Comparison of ENCODE assay signal across 10 mouse cellular contexts in the genomic region with DNA sequence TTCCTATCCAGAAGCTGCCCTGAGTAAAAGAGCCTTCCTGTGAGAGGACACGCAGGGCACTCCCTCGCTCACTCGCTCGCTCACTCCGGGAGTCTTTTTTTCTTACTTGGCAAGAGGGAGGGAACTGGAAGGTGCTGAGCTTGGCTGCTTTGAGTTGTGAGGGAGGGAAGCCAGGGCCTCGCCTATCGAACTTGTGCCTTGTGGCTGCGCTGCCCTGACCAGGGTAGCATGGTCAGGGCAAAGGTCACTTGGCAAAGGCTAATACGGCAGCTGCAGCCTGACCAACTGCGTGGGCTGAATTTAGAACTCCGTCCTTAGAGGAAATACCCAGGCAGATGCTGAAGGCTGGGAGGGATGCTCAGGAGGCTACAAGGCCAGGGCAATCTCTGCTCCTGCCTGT. TPM values are rescaled to one million over a fixed set of nuclear protein-coding genes. Genes with fewer than 3 reads are reported as not detected.
DNase-seq lines count a peak whose midpoint lies in the region; ATAC-seq lines count a peak whose summit lies in the region.
"Had no signal": no experiment of that assay in that cellular context is flagged by ENCODE, and none has a peak within 500 bp of the region (broad histone marks: within the 10 kb centered on the region; RNA-seq: fewer than 3 reads in every experiment).

No protein-coding gene starts in this region.

- no peak overlapping the region for H3K4me3 ChIP-seq in heart, embryonic 14.5 days (ENCODE audit: control insufficient read depth in 1 of 2, insufficient read depth in 1 of 2, low read depth in 1 of 2, low read length in 2 of 2)
- H3K4me3 ChIP-seq in midbrain, embryonic 15.5 days, result no peak overlapping the region

- H3K4me2 ChIP-seq in heart, embryonic 14.5 days (ENCODE audit: low read length), result peak overlapping the region; percentile 53; the same call in 1 of the 2 replicates
- H3K4me2 ChIP-seq in midbrain, embryonic 15.5 days, result no peak overlapping the region

- peak overlapping the region; percentile 90 to 99 for H3K27ac ChIP-seq in heart, embryonic 14.5 days (replicated peaks in 1 of 2; ENCODE audit: control insufficient read depth in 1 of 2, insufficient read depth in 1 of 2, low read depth in 2 of 2, low read length in 2 of 2)
- H3K27ac ChIP-seq in midbrain, embryonic 15.5 days, result no peak overlapping the region

- H3K4me1 ChIP-seq in heart, embryonic 14.5 days (ENCODE audit: control insufficient read depth in 2 of 2, insufficient read depth in 2 of 2, low read length in 2 of 2), result peaks cover 45 to 74% of the 10 kb centered on the region in 2 experiments
- H3K4me1 ChIP-seq in midbrain, embryonic 15.5 days, result peaks cover 37% of the 10 kb centered on the region

- H3K27me3 ChIP-seq in heart, embryonic 14.5 days (ENCODE audit: control insufficient read depth, insufficient read depth, low read length), result no peaks in the 10 kb centered on the region
- H3K27me3 ChIP-seq in midbrain, embryonic 15.5 days (replicated peaks), result no peaks in the 10 kb centered on the region

- no peaks in the 10 kb centered on the region for H3K9me3 ChIP-seq in heart, embryonic 14.5 days (ENCODE audit: control insufficient read depth, low read length)
- no peaks in the 10 kb centered on the region for H3K9me3 ChIP-seq in midbrain, embryonic 15.5 days

- no peak for DNase-seq in frontal cortex, postnatal 10 days (ENCODE audit: low spot score in 2 of 2)
- peak; percentile 53 for DNase-seq in brain, adult 2 months (ENCODE audit: low read depth, low spot score)
- peak; percentile 50 to 74 for DNase-seq in kidney, postnatal 4 days
- peak; percentile 72 for DNase-seq in ovary, postnatal 36 days (ENCODE audit: low spot score)

- ATAC-seq in frontal cortex, adult (ENCODE audit: low TSS enrichment), result peak; percentile 62
- no peak for ATAC-seq in heart, embryonic 14.5 days (ENCODE audit: insufficient number of reproducible peaks, insufficient read depth, low FRiP score, low read depth)
- no peak for ATAC-seq in granulocyte monocyte progenitor cell, adult 5-6 weeks (replicated peaks; ENCODE audit: poor library complexity, severe bottlenecking)
- no peak for ATAC-seq in midbrain, embryonic 15.5 days (replicated peaks)

- H3K9ac ChIP-seq in heart, embryonic 14.5 days (ENCODE audit: low read length), result peak overlapping the region; percentile 4; the same call in 1 of the 2 replicates
- H3K9ac ChIP-seq in midbrain, embryonic 15.5 days, result no peak overlapping the region

- 30% methylated on average over 11 of the region's 11 CpGs for WGBS in heart, embryonic 14.5 days
- WGBS in midbrain, embryonic 15.5 days, result 49% methylated on average over 11 of the region's 11 CpGs

- H3K36me3 ChIP-seq in heart, embryonic 14.5 days (ENCODE audit: control insufficient read depth, insufficient read depth, low read length), result 0 out of 2 replicates have a peak, but pooled peaks cover 4% of the 10 kb centered on the region
- no peaks in the 10 kb centered on the region for H3K36me3 ChIP-seq in midbrain, embryonic 15.5 days (replicated peaks)

RNA-seq across cellular contexts. Expression of a gene that starts 21.1 kb away (rescaled TPM):
- 20.3 and 21.1 TPM in 2 replicates for polyA plus RNA-seq in heart, embryonic 14.5 days (2014; fragmentation: Nextera tagmentation; extraction: Ambion mirVana)
- total RNA-seq in granulocyte monocyte progenitor cell, adult 5-6 weeks (2014; fragmentation: Nextera tagmentation), result 1.9 TPM in 1 of 2 replicates, not detected in the other
- total RNA-seq in granulocyte monocyte progenitor cell, adult 5-6 weeks (2017), result not detected in 2 replicates
- polyA plus RNA-seq in midbrain, embryonic 15.5 days (2015; fragmentation: Nextera tagmentation; extraction: Ambion mirVana), result 13.7 and 15.3 TPM in 2 replicates
- total RNA-seq: CH12.LX had no signal

RNA-seq across cellular contexts. Expression of a gene that starts 37.1 kb away (rescaled TPM):
- polyA plus RNA-seq in heart, embryonic 14.5 days (2014; fragmentation: Nextera tagmentation; extraction: Ambion mirVana), result 5.3 and 5.7 TPM in 2 replicates
- total RNA-seq in granulocyte monocyte progenitor cell, adult 5-6 weeks (2014; fragmentation: Nextera tagmentation), result not detected in 2 replicates
- not detected in 2 replicates for total RNA-seq in granulocyte monocyte progenitor cell, adult 5-6 weeks (2017)
- polyA plus RNA-seq in midbrain, embryonic 15.5 days (2015; fragmentation: Nextera tagmentation; extraction: Ambion mirVana), result 4.1 and 4.2 TPM in 2 replicates
- total RNA-seq: CH12.LX had no signal

RNA-seq across cellular contexts. Expression of a gene that starts 51.6 kb away (rescaled TPM):
- polyA plus RNA-seq in heart, embryonic 14.5 days (2014; fragmentation: Nextera tagmentation; extraction: Ambion mirVana), result not detected in 2 replicates
- not detected in 2 replicates for total RNA-seq in granulocyte monocyte progenitor cell, adult 5-6 weeks (2014; fragmentation: Nextera tagmentation)
- total RNA-seq in granulocyte monocyte progenitor cell, adult 5-6 weeks (2017), result not detected in 2 replicates
- not detected in 2 replicates for polyA plus RNA-seq in midbrain, embryonic 15.5 days (2015; fragmentation: Nextera tagmentation; extraction: Ambion mirVana)
- total RNA-seq: CH12.LX; left cerebral cortex, postnatal 36 days had no signal

Comparison
In these comparisons a context has a peak if more than half of its experiments do, and no peak if none do; other contexts are left out.
1. DNase-seq: peak in brain, adult 2 months (single experiment), kidney, postnatal 4 days (2 of 2) and ovary, postnatal 36 days (single experiment); none in frontal cortex, postnatal 10 days (0 of 2).